Mouse (Mus musculus): ENCODE results near the gene Zfp507. TPM values are rescaled to one million over a fixed set of nuclear protein-coding genes. Genes with fewer than 3 reads are reported as not detected.

Gene Zfp507
- total RNA-seq (2021), result 10 to 100 TPM; 29.9 to 32.2 TPM
- long read RNA-seq, experiment 1, full-length matches to known transcripts, result 6 of 13 reads
- long read RNA-seq, experiment 1, partial matches to known transcripts, result 1 of 13 reads
- long read RNA-seq, experiment 1, other reads (novel, unspliced or antisense), result 6 of 13 reads
- long read RNA-seq, experiment 2, full-length matches to known transcripts, result 3 of 11 reads
- long read RNA-seq, experiment 2, partial matches to known transcripts, result 4 of 11 reads
- long read RNA-seq, experiment 2, other reads (novel, unspliced or antisense), result 4 of 11 reads

GRCm38 (mm10) chr7:35802906-35803595 is at the start of gene Zfp507:
Gene Zfp507, minus strand, starts transcription at chr7:35803003.
- DNase-seq (ENCODE audit: extremely low spot score in 1 of 2, low spot score in 2 of 2), result peak; percentile 90 to 91
- Histone ChIP-seq H3K4me3 (peak within 1 kb of the TSS; percentile 74), H3K27ac (peak within 1 kb of the TSS; percentile 96)
- intact Hi-C loops (cut with DNase I), result loop anchor here (5.0 kb wide), 1 partner anchor 156 kb away; the partner anchor contains the start of gene Pdcd5
- TF ChIP-seq CTCF (IDR thresholded peaks at IDR 0.05), result no peak

GRCm38 (mm10) chr7:35850426-35850825 is 47.6 kb upstream of the Zfp507 start:
- TF ChIP-seq CTCF (IDR thresholded peaks at IDR 0.05), result no peak
- intact Hi-C loops (cut with DNase I), result no loop called here
- Histone ChIP-seq H3K27ac (no peak overlapping the region), H3K4me3 (no peak overlapping the region)
- DNase-seq (ENCODE audit: extremely low spot score in 1 of 2, low spot score in 2 of 2), result no peak

- no peak for TF ChIP-seq CTCF (IDR thresholded peaks at IDR 0.05)
- no peak for DNase-seq (ENCODE audit: extremely low spot score in 1 of 2, low spot score in 2 of 2)
- Histone ChIP-seq H3K4me3 (no peak overlapping the region), H3K27ac (no peak overlapping the region)
- intact Hi-C loops (cut with DNase I), result no loop called here
Observed at GRCm38 (mm10) chr7:35848526-35848925, 45.7 kb upstream of the Zfp507 start.

- no peak for TF ChIP-seq CTCF (IDR thresholded peaks at IDR 0.05)
- intact Hi-C loops (cut with DNase I), result no loop called here
- no peak for DNase-seq (ENCODE audit: extremely low spot score in 1 of 2, low spot score in 2 of 2)
- H3K27ac ChIP-seq, result no peak overlapping the region
- no peak overlapping the region for H3K4me3 ChIP-seq
Observed at GRCm38 (mm10) chr7:35840504-35840903, 37.7 kb upstream of the Zfp507 start.

- Histone ChIP-seq H3K4me3 (no peak overlapping the region), H3K27ac (no peak overlapping the region)
- no peak for TF ChIP-seq CTCF (IDR thresholded peaks at IDR 0.05)
- intact Hi-C loops (cut with DNase I), result no loop called here
- DNase-seq (ENCODE audit: extremely low spot score in 1 of 2, low spot score in 2 of 2), result peak in 1 of 2 experiments; percentile 13
Observed at GRCm38 (mm10) chr7:35836851-35837250, 34.0 kb upstream of the Zfp507 start.

GRCm38 (mm10) chr7:35836415-35836814 is 33.6 kb upstream of the Zfp507 start:
- no peak overlapping the region for H3K4me3 ChIP-seq
- TF ChIP-seq CTCF (IDR thresholded peaks at IDR 0.05), result no peak
- DNase-seq (ENCODE audit: extremely low spot score in 1 of 2, low spot score in 2 of 2), result no peak
- intact Hi-C loops (cut with DNase I), result no loop called here
- H3K27ac ChIP-seq, result no peak overlapping the region

- no peak overlapping the region for H3K27ac ChIP-seq
- no peak overlapping the region for H3K4me3 ChIP-seq
- intact Hi-C loops (cut with DNase I), result loop anchor here (5.0 kb wide), 1 partner anchor 52 kb away; no protein-coding TSS in a partner anchor
- TF ChIP-seq CTCF (IDR thresholded peaks at IDR 0.05), result peak; percentile 10
- no peak for DNase-seq (ENCODE audit: extremely low spot score in 1 of 2, low spot score in 2 of 2)
Observed at GRCm38 (mm10) chr7:35830119-35830518, 27.3 kb upstream of the Zfp507 start.

GRCm38 (mm10) chr7:35823906-35824305 is 21.1 kb upstream of the Zfp507 start:
- peak; percentile 60 for TF ChIP-seq CTCF (IDR thresholded peaks at IDR 0.05)
- H3K4me3 ChIP-seq, result peak overlapping the region; percentile 31

GRCm38 (mm10) chr7:35822320-35822719 is 19.5 kb upstream of the Zfp507 start:
- intact Hi-C loops (cut with DNase I), result loop anchor here (5.0 kb wide), 1 partner anchor 875 kb away; the partner anchor contains the start of gene Tshz3
- H3K4me3 ChIP-seq, result no peak overlapping the region
- TF ChIP-seq CTCF (IDR thresholded peaks at IDR 0.05), result no peak
- no peak for DNase-seq (ENCODE audit: extremely low spot score in 1 of 2, low spot score in 2 of 2)
- no peak overlapping the region for H3K27ac ChIP-seq

More at GRCm38 (mm10) chr7:35823906-35824305, 21.1 kb upstream of the Zfp507 start:
- intact Hi-C loops (cut with DNase I), result loop anchor here (5.0 kb wide), 1 partner anchor 873 kb away; the partner anchor contains the start of gene Tshz3
- peak; percentile 25 to 40 for DNase-seq (ENCODE audit: extremely low spot score in 1 of 2, low spot score in 2 of 2)
- H3K27ac ChIP-seq, result peak overlapping the region; percentile 2

GRCm38 (mm10) chr7:35821357-35821756 is 18.6 kb upstream of the Zfp507 start:
- H3K4me3 ChIP-seq, result no peak overlapping the region
- no peak for TF ChIP-seq CTCF (IDR thresholded peaks at IDR 0.05)
- intact Hi-C loops (cut with DNase I), result loop anchor here (5.0 kb wide), 1 partner anchor 876 kb away; the partner anchor contains the start of gene Tshz3
- no peak overlapping the region for H3K27ac ChIP-seq
- DNase-seq (ENCODE audit: extremely low spot score in 1 of 2, low spot score in 2 of 2), result no peak

GRCm38 (mm10) chr7:35819486-35819885 is 16.7 kb upstream of the Zfp507 start:
- intact Hi-C loops (cut with DNase I), result no loop called here
- no peak for TF ChIP-seq CTCF (IDR thresholded peaks at IDR 0.05)
- no peak for DNase-seq (ENCODE audit: extremely low spot score in 1 of 2, low spot score in 2 of 2)
- H3K27ac ChIP-seq, result no peak overlapping the region
- no peak overlapping the region for H3K4me3 ChIP-seq
